Mouse (Mus musculus) embryo, embryonic 11.5 days (tissue): ENCODE results near the gene Sec63.

Experiments
- DNase-seq: peaks from one replicate; pipeline ENCODE4 v3.0.0-alpha.2; 2012; ENCODE audit warnings: low read depth, low spot score

Gene Sec63

DNA sequence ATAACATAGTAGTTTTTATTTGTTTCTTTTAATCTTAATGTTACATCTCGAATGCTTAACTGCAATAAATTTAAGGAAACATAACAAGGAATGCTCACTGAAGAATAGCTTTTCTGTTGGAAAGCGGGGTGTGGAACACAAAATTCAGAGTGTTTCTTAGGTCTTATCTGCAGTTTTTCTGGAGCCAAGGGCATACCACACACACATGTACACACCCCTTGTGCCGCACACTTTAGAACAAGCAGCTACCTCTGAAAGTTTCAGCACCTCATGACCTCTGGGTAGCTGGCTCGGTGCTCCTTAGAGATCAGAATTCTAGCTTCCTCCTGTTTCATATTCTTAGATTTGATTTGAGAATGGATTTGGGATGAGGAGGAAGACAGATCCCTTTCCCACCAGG is 101.5 kb downstream of the Sec63 start:
- DNase-seq: no peak

DNA sequence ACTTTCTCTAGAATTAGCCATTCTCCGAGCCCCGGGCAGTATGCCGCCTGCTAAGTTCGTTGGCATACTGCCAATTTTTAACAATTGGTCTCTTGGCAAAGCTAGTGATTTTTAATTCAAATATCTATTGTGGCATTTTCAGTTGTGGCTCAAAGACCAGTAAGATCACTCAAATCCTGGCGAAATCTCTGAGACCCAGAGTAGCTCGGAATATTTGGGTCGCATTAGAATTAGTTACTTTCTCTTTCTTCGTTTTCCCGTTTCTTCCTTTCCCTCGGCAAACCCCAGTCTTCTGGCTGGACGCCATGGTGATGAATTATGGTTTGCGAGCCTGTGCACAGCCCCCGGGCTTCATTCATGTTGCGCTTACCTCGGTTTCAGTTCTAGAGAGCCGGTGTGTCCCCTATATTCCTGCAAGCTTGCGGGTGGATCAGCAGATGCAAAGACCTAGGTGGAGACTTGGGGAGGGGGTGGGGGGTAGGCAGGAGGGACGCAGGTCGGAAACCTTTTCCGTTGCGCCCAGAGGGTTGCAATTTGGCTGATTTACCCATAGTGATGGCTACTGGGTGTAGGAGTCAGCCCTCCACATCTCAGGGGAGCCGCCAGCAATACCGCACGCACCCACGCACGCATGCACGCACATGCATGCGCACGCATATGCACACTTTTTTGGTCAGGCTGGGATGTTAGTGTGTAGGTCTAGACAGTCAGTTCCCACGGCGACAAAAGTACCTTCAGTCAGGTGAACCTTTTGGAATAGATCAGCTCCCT is 102.5 kb downstream of the Sec63 start:
- DNase-seq: no peak

DNA sequence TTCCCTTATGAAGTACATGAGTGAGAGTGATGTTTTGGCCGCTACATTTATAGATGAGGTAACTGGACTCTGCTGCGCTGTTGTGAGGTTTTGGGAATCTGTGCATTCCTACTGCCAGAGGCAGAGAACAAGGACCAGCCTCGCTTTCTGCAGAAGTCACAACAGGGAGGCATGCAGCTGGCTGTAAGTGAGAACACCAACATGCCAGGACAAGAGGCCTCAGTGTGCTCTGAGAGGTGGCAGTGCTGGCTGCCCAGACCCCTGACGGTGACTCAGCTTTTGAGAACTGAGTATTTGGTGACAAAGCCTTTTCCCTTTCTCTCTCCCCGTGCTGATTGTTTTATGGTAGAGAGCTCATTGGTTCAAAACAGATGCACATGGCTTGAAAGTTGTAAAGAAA is 103.4 kb downstream of the Sec63 start:
- DNase-seq: no peak

DNA sequence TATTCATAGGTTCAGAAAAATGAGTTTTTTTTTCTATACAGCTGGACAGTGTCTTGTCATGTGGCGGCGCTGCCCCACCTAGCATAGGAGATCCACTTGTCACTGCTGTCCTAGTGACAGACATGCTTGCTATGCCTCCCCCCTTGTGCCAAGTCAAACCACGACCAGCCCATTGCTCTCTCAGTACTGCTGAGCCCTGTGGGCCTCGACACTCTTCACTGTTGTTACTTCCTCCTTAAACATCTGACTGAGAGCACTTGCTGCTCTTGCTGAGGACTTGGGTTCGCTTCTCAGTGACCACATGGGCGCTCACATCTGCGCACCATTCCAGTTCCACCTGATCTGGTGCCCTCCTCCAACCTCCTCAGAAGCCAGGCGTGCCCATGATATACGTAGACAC is 107.1 kb downstream of the Sec63 start:
- DNase-seq: no peak

DNA sequence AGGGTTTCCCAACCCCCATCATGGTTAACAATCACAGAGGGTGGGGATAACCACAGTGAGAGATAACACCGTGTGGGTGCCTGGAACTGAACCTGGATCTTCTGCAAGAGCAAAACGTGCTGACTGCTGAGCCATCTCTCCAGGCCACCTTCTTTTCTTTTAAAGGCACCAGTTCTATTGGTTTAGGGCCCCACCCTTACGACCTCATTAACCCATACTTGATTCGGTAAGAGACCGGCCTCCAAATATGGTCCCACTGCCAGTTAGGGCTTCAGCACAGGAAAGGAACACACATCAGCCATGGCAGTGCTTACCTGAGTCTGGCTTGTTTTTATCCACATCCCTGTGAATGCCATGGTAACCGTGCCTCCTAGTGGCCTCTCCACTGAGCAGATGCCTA is 108.2 kb downstream of the Sec63 start:
- DNase-seq: no peak

DNA sequence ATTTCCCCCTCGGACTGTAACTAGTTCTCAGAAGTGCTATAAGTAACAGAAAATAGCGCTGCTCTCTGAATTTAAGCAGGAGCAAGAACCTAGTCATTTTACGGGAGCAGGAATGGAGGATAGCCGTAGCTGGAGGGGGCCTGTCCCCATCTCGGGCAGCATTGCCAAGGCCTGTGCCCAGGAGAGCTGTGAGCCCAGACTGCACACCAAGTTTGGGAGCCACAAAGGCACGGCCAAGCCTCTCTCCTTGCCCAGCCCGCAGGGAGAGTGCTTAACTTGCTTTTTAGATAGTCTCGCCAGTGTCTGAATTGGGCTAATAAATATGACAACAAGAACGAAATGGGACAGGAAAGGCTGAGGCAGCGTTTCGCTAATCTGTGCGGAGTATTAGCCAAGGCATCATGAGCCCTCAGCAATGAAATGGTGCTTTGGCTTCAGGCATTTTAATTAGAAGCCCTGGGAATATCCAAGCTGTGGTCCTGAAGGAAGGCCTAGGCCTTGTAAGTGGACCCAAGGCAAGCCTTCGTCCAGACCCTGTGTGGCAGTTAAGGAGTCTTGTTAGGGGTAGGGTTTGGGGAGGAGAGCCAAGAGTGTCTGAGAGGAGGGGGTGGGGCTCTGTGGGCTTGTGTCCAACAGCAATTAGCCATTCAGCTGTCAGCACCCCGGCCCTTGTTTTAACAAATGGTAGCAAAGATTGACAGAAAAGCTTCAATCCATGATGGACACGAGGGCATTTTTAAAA is 111.1 kb downstream of the Sec63 start:
- no peak for DNase-seq

DNA sequence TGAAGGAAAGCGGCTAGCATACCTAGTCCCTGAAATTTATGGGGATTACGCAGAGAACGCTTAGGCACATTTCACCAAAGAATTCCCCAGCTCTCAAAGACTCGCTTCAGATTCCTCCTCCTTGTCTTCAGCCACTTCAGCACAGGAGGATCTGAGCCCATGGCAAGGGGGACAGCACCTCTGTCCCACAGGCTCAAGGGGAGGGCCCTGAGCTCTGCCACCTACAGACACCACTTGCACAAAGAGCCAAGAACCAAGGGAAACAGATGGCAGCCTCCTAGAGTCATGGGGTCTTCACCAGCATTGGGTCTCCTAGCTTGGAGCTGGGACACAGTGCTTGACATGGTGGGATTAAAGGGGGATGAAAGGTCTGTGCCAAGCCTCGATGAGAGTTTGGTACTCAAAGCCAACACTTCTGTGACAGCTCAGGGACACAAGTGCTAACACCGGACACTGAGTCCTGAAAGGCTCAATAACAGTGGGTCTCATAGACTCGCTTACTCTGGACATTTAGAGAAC is 111.8 kb downstream of the Sec63 start:
- DNase-seq: no peak

DNA sequence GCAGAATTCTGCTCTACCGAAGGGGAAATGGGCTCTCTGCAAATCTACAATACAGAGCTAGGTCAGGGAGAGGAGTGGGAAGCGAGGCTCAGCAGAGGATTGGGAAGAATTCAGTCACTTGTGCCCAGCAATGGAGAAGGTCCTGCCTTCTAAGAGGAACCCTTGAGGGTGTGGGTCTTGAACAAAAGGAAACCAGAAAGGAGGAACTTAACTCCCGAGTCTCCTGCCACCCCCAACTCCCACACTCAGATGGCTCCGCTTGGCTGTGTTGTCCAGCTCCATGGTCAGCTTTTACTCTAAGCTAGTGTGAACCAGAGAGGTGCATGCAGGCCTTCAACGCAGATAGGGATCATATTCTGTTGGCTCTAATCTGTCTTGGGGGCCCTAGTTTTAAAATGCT is 114.9 kb downstream of the Sec63 start:
- no peak for DNase-seq

DNA sequence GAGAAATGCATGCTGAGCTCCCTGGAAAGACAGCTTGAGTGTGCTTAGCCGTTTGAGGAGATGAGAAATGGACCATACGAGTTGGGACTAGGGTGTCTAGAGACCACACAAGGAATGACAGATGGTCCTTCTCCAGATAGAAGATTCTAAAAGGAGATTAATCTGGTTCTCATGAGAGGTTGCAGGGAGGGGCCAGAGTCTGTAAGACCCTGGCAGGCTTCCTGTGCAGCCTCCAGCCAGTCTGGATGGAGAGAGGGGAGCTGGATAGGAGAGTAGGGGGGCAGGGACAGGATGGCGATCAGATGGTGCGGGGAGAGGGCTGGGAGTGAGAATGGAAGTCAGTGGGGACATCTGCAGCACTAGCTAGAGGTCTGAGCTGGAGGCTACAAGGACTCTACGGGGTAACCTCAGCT is 118.0 kb downstream of the Sec63 start:
- DNase-seq: no peak

DNA sequence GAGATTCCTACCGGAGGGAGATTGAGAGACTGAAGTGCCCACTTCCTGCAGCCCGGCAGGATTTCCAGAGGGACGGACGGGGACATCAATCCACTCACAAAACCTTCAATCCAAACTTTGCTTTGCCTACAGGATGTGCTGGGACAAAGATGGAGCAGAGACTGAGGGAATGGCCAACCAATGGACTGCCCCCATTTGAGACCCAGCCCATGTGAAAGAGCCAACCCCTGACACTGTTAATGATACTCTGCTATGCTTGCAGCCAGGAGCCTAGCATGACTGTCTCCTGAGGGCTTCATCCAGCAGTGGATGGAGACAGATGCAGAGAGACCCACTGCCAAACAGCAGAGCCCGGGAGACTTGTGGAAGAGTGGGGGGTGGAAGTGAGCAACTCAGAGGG is 118.4 kb downstream of the Sec63 start:
- no peak for DNase-seq
